Mouse (Mus musculus) hindlimb bud, embryonic 11.5 days (tissue): ENCODE data around the gene Sumf1.

Source experiments
- DNase-seq: peaks from one replicate; pipeline ENCODE4 v3.0.0-alpha.2; 2012; ENCODE audit warnings: low read depth, low spot score; ENCODE audit errors: extremely low spot score

The Sumf1 gene

DNA sequence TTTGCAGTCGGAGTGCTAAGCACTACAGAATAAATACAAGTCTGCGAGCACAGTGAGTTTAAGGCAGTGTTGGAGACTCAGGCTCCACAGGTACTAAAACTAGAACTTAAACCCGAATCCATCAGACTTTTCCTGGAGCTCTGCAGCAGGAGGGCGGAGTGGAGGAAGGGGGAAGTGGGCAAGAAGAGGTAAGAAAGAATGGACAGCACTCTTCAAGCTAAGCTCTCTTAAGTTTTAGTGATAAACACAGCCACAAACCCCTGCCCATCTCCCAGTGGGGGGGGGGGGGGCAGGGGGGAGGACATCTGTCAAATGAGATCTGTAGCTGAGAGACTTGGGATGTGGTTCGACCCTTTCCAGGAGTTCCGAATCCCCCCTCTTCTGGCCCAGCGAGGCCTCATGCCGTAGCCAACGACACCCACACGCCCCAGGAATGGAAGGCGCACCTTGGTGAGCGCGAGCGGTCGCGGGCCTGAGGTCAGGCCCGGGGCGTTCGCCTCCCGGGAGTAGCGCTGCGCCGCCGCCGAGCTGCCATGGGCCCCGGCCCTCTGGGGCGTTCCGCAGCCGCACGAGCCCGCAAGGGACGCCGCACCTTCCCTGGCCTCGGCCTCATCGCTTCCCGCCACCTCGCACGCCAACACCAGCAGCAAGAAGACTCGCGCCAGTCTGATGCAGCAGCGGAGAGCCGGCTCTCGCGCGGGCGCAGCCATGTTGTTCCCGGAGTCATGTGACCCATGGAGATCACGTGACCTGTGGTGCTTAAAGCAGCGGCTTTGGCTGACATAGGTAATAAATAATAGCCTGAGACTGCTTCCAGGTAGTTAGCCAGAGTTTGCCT, at the start of gene Sumf1:
Sumf1 (minus strand) TSS at position 736 of the 838 bp plus-strand sequence.
- DNase-seq, result peak; percentile 93

DNA sequence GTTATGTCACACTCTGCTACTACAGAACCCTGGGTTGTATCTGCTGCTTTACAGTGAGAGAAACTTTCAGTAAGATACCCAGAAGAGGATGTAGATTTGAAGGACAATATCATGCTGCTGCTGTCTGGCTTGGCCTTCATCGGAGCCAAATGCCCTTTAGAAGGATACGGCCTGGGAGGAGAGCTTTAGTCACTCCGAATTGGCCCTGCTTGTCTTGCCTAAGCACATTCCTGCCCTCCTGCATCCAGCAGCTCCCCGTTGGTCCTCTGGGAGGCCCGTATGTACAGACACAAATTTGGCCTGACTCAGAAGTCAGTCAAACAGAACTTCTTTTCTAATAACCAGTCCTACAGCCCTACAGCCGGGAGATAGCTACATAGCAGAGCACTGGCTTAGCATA, 49.2 kb upstream of the Sumf1 start:
- no peak for DNase-seq

DNA sequence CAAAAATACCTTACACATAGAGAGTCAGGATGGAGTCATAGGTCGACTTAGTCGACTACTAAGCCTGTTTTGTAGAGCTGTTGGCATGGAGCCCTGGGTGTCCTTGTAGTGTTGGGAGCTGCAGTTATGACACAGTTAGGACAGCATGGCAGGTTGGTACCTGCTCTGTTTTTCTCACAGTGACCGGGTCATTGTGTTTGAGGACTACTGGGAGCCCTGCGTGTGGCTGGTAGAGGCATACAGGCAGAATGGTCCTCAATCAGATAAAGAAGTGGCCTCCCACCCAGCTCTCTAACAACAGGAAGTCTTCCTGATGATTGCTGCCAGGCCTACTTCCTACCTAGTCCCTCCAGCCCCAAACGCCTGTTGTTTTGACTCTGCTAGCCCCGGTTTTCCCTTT, 47.7 kb upstream of the Sumf1 start:
- no peak for DNase-seq

DNA sequence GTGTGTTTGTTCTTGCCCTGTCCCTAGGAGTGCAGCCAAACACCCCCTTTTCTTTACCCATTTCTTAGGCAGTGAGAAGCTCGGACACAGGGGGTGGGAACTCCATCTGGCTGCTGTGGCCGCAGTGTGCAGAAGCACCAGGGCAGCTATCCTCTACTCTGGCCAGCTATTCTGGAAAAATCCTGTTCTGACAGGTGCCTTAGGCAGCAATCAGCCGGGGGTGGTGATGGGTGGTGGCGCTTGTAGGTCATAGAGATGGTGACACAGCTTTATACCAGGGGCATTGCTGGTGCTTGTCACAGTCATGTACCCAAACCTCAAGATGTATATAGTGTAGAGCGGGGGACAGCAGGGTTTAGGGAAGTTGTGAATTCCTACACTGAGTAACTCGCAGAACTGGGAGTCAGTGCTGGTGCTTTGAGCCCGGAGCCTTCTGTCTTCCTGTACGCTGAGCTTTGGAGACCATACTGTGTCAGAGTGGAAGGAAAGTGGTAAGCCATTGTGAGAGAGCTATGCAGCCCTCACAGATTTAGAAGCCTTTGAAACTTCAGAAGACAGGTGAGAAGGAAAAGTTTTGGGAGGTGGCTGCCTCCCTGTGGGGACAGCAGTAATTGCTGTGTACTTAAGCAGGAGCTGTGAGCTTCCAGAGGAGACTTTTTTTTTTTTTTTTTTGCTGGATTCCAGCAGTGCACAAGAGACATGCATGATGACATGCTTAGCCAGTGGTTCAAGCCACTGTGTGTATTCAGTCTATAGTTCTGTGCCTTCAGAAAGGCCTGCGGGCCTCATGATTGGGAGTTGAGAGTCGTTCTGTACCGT, 46.7 kb upstream of the Sumf1 start:
- no peak for DNase-seq

DNA sequence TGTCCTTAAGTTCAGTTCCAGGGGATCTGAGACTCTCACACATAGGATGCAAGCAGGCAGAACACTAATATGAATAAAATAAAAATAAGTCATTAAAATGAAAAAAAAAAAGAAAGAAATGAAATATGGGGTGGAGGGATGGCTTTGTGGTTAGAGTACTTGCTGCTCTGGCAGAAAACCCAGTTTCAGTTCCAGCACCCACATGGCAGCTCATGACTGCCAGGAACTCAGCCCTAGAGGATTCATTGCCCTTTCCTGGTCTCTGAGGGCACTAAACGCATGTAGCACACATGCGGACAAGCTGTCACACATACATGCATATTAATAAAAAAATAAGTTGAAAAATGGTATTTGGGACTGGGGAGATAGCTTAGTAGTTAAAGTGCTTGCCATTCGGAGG, 45.2 kb upstream of the Sumf1 start:
- DNase-seq, result no peak

DNA sequence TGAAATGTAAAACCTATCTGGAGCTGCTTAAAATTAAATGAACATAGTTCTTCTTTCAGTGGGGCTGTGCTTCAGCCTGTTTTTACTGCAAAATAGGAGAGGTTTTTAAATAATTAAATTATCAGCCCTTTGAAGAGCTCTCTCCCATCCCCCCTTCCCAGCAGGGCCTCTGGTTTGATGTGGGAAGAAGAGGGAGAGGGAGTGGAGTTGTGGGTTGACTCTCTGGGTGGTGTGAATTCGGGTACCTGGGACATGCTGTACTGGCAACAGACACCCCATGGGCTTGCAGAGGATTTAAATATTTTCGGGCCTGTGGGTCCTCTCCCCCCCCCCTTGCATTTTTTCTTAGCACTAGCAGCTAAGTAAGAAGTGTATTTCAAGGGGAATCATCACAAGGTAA, 43.2 kb upstream of the Sumf1 start:
- DNase-seq, result no peak

DNA sequence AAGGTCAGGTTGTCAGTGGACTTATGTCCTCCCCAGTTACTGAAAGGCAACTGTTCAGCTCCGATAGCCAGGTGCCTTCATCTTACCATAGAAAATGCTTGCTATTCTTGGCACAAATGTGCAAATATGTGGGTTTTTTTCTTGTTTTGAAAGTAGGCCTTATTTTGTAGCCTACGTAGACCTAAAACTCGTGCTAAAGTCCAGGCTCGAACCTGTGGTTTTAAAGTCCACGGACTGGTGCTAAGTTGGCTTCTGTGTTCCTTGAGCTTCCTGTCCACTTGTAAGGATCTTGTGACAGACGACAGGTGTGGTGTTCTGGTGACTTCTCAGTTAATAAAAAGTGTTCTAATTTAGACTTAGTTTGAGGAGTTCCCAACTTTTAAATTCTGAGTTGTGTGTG, 42.7 kb upstream of the Sumf1 start:
- DNase-seq, result no peak

DNA sequence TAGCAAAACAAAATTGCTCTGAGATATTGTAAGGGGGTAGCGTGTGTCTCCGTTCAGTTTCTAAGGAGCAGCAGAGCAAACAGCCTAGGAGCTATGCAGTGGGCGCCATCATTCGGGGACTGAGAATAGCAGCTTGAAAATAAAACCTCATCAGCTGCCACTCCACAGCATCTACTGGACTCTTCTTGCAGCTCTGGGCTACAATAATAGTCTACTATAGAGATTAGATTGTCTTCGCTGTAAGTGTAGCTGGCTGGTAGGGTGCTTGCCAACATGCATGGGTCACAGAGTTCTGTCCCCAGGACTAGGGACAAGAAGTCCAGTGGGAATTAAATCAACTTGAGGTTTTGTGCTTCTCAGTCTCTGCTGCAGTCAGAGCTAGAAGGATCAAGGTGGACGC, 42.1 kb upstream of the Sumf1 start:
- no peak for DNase-seq

DNA sequence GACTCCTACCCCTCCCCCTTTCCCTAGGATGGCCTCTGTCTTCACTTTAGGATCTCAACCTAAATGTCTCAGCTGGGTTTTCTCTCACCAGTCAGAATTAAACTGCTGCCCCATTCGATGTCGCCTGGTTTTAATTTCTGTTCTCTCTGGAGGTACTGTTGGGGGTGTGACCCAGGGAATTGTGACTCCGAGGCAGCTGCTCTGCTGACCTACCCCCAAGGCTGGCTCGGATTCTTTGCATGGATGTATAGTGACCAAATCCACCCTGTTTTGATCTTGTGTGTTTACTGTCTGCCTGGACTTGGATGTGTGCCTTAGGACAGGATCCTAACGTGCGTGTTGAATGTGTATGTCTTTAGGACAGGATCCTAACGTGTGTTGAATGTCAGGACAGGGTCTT, 40.8 kb upstream of the Sumf1 start:
- DNase-seq, result no peak

DNA sequence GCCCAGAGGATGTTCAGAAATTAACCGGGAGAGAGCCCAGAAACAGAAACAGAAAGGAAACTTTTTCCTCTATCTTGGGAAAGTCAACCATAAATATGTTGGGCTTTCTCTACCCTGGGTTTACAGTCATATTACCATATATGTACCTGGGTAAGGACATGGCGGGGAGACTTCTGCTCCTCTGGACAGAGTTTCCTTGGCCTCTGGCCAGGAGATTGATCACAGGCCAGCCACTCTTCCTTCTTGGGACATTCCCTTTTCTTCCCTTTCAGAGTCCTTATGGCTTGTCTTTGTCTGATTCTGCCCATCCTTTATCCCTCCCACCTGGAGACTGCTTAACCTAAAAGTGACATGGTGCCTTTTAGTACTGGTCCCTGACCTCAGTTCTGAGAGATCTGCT, 39.6 kb upstream of the Sumf1 start:
- no peak for DNase-seq

DNA sequence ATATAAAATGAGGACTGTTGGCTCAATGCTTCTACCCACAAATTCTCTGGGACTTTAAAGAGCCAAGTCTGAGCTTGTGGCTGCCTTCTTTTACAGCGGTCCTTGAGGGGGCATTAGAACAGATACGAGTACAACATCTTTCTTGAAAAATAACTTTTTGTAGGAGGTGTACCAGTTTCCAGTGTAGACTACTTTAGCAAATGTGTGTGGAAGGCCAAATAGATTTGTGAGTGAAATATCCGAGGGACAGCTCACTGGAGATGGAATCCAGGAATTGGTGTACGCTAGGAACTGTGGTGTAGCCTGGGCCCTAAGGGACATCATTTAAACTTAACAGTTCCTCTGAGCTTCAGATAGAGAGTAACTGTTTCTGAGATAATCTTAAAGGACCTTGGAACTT, 39.0 kb upstream of the Sumf1 start:
- DNase-seq, result no peak

DNA sequence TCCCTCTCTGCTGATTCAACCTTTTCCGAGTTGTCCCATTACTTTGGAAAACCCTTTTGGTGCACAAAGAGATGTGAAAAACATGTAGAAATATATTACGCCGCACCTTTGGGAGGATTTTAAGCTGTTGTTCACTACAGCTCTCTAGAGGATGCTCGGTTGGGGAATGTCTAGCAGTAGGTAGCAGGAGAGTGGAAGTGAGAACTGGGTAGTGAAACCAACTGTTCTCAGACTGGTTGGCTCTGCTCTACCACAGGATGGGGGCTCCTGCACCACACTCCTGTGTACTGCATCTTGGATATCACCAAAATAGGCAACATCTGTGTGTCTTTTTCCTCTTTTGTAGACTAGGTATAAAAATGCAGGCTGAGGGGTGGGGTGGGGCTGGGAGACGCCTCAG, 37.5 kb upstream of the Sumf1 start:
- DNase-seq, result no peak

DNA sequence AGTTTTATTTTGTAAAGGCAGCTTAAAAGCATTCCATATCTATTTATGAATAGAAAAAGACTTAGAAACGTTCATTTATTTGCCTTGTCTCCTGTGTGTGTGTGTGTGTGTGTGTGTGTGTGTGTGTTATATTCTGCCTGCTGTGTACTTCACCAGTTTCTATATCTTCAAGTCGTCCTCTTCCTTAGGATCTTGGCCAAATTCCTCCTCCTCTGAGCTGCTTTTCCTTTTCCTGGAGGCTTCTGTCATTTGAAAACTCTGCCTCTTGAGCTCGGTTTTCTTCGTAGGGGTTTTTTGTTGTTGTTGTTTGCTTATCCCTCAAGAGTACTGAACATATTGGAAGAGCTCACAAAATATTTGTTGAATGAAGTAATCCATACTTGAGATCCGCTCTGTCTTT, 37.1 kb upstream of the Sumf1 start:
- DNase-seq, result no peak

DNA sequence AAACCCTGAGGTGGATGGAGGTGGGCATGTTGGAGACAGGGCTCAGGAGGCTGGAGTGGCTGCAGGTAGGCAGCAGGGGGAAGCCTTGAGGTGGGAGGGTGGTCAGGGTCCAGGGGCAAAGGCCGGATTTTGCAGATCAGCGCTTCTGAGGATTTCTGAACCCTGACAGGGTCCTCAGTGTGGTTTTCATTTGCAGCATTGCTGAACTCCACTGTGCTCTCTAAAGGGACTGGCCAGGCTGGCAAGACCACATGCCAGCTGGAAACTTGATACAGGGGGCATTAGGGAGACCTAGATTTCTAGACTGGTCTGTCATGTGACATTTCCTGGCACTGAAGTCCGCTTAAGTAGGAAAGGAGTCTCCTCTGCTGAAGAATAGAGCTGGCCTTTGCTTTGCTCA, 32.6 kb upstream of the Sumf1 start:
- no peak for DNase-seq

DNA sequence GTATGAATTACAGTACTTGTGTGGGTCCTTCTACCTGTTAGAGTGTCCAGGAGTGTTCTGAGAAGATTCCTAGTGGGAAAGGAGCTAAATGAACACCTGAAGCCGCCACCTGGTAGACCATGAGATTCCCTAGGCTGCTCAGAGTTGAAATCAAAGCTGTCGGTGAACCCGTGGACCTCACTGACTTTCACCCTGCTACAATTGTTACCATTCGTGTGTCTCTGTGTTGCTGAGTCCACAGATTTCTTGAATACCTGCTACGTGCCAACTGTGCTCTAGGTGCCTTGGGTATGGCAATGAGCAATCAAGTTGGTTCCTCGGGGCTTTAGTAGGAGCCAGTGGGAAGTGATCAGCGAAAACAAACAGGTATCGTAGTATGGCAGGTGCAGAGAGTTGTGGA, 31.4 kb upstream of the Sumf1 start:
- no peak for DNase-seq

DNA sequence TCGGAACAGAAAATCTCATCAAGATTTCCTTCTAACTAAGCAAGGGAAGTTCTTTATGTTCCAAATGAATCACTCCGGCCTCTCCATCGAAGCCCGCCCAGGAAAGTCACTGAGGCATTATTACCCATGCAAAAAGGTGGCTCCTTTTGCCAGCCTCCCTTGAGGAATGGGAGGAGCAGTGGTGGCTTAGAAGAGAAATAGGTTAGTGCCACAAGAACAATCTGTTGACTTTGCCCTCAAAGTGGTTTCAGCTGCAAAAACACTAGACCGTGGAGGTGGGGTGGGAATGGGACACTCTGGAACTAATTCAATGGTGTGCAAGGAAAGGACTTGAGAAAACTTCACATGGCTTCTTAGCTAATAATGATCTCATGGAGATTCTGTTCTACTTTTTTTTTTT, 30.7 kb upstream of the Sumf1 start:
- DNase-seq, result no peak

DNA sequence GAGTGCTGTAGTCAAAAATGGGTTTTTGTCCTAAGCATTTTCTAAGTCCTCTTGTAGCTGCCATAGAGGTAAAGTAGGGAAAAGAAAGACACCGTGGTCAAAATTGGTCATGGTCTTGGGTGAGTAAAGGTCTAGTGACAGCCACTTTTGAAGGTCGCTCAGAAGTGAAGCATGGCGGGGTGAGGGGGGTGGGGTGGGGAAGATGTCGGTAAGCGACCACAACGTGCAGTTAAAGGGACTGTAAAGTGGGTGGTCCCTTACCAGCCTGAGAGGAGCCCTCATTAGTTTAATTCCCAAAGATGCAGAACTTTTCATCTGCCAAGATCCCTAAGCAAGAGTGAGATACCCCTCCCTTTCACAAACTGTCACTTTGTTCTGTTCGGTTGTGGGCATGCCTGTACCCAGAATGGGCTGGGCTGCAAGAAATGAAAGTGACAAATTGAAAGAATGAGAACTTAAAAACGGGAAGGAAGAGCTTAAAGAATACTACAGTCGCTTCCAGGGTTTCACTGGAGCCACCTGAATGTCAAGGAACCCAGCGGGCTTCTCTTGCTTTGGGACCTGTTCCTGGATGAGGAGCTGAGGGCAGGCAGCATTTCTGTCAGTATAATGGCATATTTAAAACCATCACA, 29.0 kb upstream of the Sumf1 start:
- DNase-seq, result no peak

DNA sequence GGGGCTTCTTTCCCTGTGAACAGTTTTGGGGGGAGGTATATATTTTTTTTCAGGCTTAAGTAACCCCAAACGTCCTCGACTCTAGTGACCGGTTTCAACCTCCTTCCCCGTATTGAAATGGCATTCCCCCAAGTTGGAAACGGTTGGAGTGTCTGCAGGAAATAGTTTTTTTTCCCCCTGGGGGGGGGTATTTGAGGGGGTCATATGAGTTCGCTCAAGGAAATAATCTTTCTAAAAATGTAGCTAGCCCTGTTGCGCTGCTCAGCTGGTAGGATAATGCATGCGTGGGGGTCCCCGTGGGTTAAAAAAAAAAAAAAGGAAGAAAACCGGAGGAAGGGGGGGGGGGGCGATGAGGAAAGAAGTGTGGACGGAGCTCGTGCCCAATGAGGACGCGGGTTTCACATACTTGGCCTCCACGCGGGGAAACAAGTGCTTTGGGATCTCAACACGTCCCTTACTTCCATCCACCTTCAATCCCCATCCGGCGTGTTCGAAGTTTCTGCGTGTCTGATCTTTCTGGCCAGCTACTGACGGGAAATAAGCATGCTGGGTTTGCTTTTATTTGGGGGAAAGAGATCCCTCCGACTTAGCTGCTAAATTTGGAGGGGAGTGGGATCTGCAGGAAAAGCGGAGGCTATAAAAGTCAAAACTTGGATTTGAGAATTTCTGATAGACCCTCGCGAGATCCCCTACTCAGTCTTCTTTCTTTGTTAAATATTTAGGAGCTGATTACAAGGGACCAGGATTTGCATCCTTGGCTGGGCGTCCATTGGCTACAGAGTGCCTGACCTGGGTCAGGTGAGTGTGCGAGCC, 28.3 kb upstream of the Sumf1 start:
- DNase-seq, result no peak

DNA sequence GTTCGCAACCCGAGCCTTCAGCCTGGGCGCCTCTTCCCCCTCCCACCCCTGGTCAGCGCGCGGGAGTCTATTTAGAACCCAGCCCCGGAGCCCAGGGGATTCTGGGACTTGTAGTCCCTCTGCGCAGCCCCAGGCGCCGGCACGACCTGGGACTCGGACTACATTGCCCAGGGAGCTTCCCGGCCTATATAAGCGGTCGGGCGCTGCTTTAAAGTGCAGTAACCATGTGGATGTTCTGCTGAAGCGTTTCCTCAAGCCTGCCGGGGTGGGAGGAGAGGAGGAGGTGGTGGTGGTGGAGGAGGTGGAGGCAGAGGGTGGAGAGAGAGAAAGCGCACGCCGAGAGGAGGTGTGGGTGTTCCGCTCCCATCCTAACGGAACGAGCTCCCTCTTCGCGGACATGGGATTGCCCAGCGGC, 27.5 kb upstream of the Sumf1 start, which contains the start of gene Itpr1:
Itpr1 (plus strand) TSS at position 216 of the 415 bp plus-strand sequence.
- peak; percentile 90 for DNase-seq

DNA sequence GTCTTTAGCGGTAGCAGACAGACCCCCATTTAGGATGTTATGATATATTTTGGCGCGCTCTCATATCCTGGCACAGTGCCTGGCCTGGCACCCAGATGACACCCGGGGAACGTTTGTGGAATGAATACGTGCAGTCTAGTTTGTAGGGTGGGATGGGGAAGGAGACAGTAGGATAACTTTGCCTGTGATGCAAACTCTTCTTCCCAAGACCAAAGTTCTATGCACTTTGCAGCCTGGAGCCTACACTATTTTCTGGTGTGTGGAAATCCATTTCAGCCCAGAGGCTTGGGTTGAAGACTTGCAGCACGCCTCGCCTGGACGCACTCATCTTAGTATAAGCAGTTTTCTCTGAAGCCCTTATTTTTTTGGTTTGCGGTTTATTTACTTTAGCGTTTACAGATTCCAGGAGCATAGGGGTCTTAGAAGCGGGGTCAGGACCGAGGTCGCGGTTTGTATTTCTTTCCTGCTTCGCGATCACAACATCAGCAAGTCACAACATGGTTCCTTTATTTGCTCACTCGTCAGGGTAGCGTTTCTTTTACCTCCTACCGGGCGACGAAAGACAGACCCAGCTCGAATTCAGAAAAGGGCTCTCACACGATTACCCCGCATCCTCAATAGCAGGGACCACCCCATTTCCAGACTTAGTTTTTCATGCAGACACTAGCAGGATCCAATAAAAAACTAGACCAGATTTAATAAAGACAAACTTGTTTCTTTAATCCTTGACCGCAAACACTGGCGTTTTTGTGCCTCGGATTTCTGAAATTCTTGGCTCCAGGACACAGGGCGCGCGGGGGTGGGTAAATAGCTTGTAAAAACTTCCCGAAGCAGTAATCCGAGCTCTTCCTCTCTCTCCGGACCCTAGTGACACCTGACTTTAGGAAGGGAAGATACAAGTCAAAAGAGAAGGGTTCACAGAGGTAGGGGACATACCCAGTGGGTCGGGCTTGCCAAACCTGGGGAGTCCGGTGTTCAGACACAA, 26.8 kb upstream of the Sumf1 start:
- DNase-seq, result no peak
